Comparison of ENCODE assay signal across 9 mouse cellular contexts in genomic region chr8:122431694-122432442, GRCm38 (mm10). TPM values are rescaled to one million over a fixed set of nuclear protein-coding genes. Genes with fewer than 3 reads are reported as not detected.
DNase-seq lines count a peak whose midpoint lies in the region; ATAC-seq and TF ChIP-seq lines count a peak whose summit lies in the region.
"Had no signal": no experiment of that assay in that cellular context is flagged by ENCODE, and none has a peak within 500 bp of the region (broad histone marks: within the 10 kb centered on the region; RNA-seq: fewer than 3 reads in every experiment).

No protein-coding gene starts in this region.

- peak overlapping the region; percentile 35 for H3K4me3 ChIP-seq in limb, embryonic 11.5 days (ENCODE audit: low read depth, low read length)
- H3K4me3 ChIP-seq in neural tube, embryonic 14.5 days (ENCODE audit: low read depth, low read length) = peak overlapping the region; percentile 26

- no peaks in the 10 kb centered on the region for H3K9me3 ChIP-seq in limb, embryonic 11.5 days (ENCODE audit: control insufficient read depth, low read length)
- no peaks in the 10 kb centered on the region for H3K9me3 ChIP-seq in neural tube, embryonic 14.5 days (ENCODE audit: control insufficient read depth, low read length)

- H3K36me3 ChIP-seq in limb, embryonic 11.5 days (ENCODE audit: control insufficient read depth, insufficient read depth, low read length) = peaks cover 10% of the 10 kb centered on the region; the same call in 1 of the 2 replicates
- H3K36me3 ChIP-seq in neural tube, embryonic 14.5 days (ENCODE audit: control insufficient read depth, insufficient read depth, low read length) = peaks cover 21% of the 10 kb centered on the region

- intact Hi-C loops in heart, postnatal 36 days (cut with DNase I) = no loop called here
- intact Hi-C loops in left cerebral cortex, postnatal 10 days (cut with DNase I) = no loop called here

- peak; percentile 28 for ATAC-seq in Patski
- no peak for ATAC-seq in limb, embryonic 11.5 days (ENCODE audit: insufficient number of reproducible peaks, low FRiP score, low TSS enrichment, low read depth)
- ATAC-seq in neural tube, embryonic 14.5 days (ENCODE audit: low read depth) = no peak

- CTCF ChIA-PET in Patski (lab: Charles Lee) = interaction anchor here (1.8 kb wide), 1 partner anchor 11 kb away, joined by 4 read pairs; the partner anchor contains the start of gene Mvd

- no peaks in the 10 kb centered on the region for H3K27me3 ChIP-seq in Patski
- no peaks in the 10 kb centered on the region for H3K27me3 ChIP-seq in limb, embryonic 11.5 days (ENCODE audit: control insufficient read depth, insufficient read depth, low read length)
- H3K27me3 ChIP-seq in neural tube, embryonic 14.5 days (ENCODE audit: control insufficient read depth, insufficient read depth, low read length) = no peaks in the 10 kb centered on the region

- POLR2A ChIA-PET in Patski (lab: Charles Lee) = interaction anchor here (1.4 to 2.7 kb wide), 3 partner anchors 10 to 43 kb away, joined by 3 to 11 read pairs (median 7); partner anchors contain the start of genes Il17c and Mvd

- TF ChIP-seq CTCF in Patski (IDR thresholded peaks at IDR 0.05) = no peak

- H3K9ac ChIP-seq in limb, embryonic 11.5 days (ENCODE audit: low read length) = peak overlapping the region; percentile 63
- H3K9ac ChIP-seq in neural tube, embryonic 14.5 days (replicated peaks; ENCODE audit: low read depth, low read length) = peak overlapping the region; percentile 44

- no peak overlapping the region for H3K27ac ChIP-seq in limb, embryonic 11.5 days (replicated peaks; ENCODE audit: low read depth, low read length)
- H3K27ac ChIP-seq in neural tube, embryonic 14.5 days (ENCODE audit: low read depth, low read length) = no peak overlapping the region

- peak; percentile 41 to 51 for DNase-seq in cerebellum, postnatal 14 days
- DNase-seq in cerebellum, postnatal 36 days = no peak
- DNase-seq in Patski (ENCODE audit: low read depth, low spot score) = no peak
- peak; percentile 26 to 35 for DNase-seq in heart, postnatal 36 days
- DNase-seq in limb, embryonic 11.5 days (ENCODE audit: low spot score) = peak; percentile 55
- no peak for DNase-seq in layer of hippocampus, postnatal 10 days (ENCODE audit: low spot score in 2 of 2)
- no peak for DNase-seq in left cerebral cortex, postnatal 10 days (ENCODE audit: extremely low spot score in 1 of 2, low spot score in 2 of 2)

- H3K4me1 ChIP-seq in limb, embryonic 11.5 days (ENCODE audit: control insufficient read depth, insufficient read depth, low read length) = peaks cover 7% of the 10 kb centered on the region
- H3K4me1 ChIP-seq in neural tube, embryonic 14.5 days (ENCODE audit: control insufficient read depth, insufficient read depth, low read length) = no peaks in the 10 kb centered on the region

- H3K4me2 ChIP-seq in limb, embryonic 11.5 days (ENCODE audit: low read depth, severe bottlenecking) = peak overlapping the region; percentile 70
- H3K4me2 ChIP-seq in neural tube, embryonic 14.5 days (ENCODE audit: low read depth, low read length) = peak overlapping the region; percentile 50

- in situ Hi-C loops in Patski (cut with MboI; ENCODE audit: low pct_unique_long_range_greater_than_20kb) = no loop called here

- 35% methylated on average over 18 of the region's 18 CpGs for WGBS in limb, embryonic 11.5 days
- WGBS in neural tube, embryonic 14.5 days = 35% methylated on average over 18 of the region's 18 CpGs

RNA-seq across cellular contexts. Expression of gene Cyba, which starts 0.9 kb away (rescaled TPM):
- polyA plus RNA-seq in Patski (2021) = 288 TPM
- 10 to 100 TPM; 40.4 to 42.1 TPM for total RNA-seq in heart, postnatal 36 days (2021)
- polyA plus RNA-seq in limb, embryonic 11.5 days (2014; fragmentation: Nextera tagmentation; extraction: Ambion mirVana) = 80.2 and 82.4 TPM in 2 replicates
- polyA plus RNA-seq in neural tube, embryonic 14.5 days (2014; fragmentation: Nextera tagmentation; extraction: Ambion mirVana) = 23.9 and 38.9 TPM in 2 replicates
- total RNA-seq in layer of hippocampus, postnatal 10 days (2021) = 10 to 100 TPM; 11.6 to 12.8 TPM
- 1 to 10 TPM; 7.8 to 9.6 TPM for total RNA-seq in left cerebral cortex, postnatal 10 days (2021)

RNA-seq across cellular contexts. Expression of gene Il17c, which starts 10.0 kb away (rescaled TPM):
- 0.39 TPM for polyA plus RNA-seq in Patski (2021)
- not detected for total RNA-seq in heart, postnatal 36 days (2021)
- polyA plus RNA-seq in limb, embryonic 11.5 days (2014; fragmentation: Nextera tagmentation; extraction: Ambion mirVana) = not detected in 2 replicates
- not detected in 2 replicates for polyA plus RNA-seq in neural tube, embryonic 14.5 days (2014; fragmentation: Nextera tagmentation; extraction: Ambion mirVana)
- not detected for total RNA-seq in layer of hippocampus, postnatal 10 days (2021)
- not detected for total RNA-seq in left cerebral cortex, postnatal 10 days (2021)
- total RNA-seq: hematopoietic stem cell, adult 5-6 weeks had no signal

RNA-seq across cellular contexts. Expression of gene Mvd, which starts 11.4 kb away (rescaled TPM):
- 21.9 TPM for polyA plus RNA-seq in Patski (2021)
- total RNA-seq in heart, postnatal 36 days (2021) = 1 to 10 TPM; 4.5 to 5.5 TPM
- 51.3 and 51.9 TPM in 2 replicates for polyA plus RNA-seq in limb, embryonic 11.5 days (2014; fragmentation: Nextera tagmentation; extraction: Ambion mirVana)
- polyA plus RNA-seq in neural tube, embryonic 14.5 days (2014; fragmentation: Nextera tagmentation; extraction: Ambion mirVana) = 61.0 and 61.7 TPM in 2 replicates
- total RNA-seq in layer of hippocampus, postnatal 10 days (2021) = 10 to 100 TPM; 50.9 to 56.4 TPM
- 10 to 100 TPM; 44.8 to 50.1 TPM for total RNA-seq in left cerebral cortex, postnatal 10 days (2021)

RNA-seq across cellular contexts. Expression of gene Snai3, which starts 28.7 kb away (rescaled TPM):
- polyA plus RNA-seq in Patski (2021) = 0.17 TPM
- 1 to 10 TPM; 2.2 to 5.0 TPM for total RNA-seq in heart, postnatal 36 days (2021)
- not detected in 2 replicates for polyA plus RNA-seq in limb, embryonic 11.5 days (2014; fragmentation: Nextera tagmentation; extraction: Ambion mirVana)
- polyA plus RNA-seq in neural tube, embryonic 14.5 days (2014; fragmentation: Nextera tagmentation; extraction: Ambion mirVana) = not detected in 2 replicates
- total RNA-seq in layer of hippocampus, postnatal 10 days (2021) = not detected
- not detected for total RNA-seq in left cerebral cortex, postnatal 10 days (2021)
- total RNA-seq: hematopoietic stem cell, adult 5-6 weeks had no signal

RNA-seq across cellular contexts. Expression of gene Rnf166, which starts 44.0 kb away (rescaled TPM):
- polyA plus RNA-seq in Patski (2021) = 41.5 TPM
- total RNA-seq in heart, postnatal 36 days (2021) = 10 to 100 TPM; 37.3 to 40.0 TPM
- polyA plus RNA-seq in limb, embryonic 11.5 days (2014; fragmentation: Nextera tagmentation; extraction: Ambion mirVana) = 35.3 and 36.8 TPM in 2 replicates
- polyA plus RNA-seq in neural tube, embryonic 14.5 days (2014; fragmentation: Nextera tagmentation; extraction: Ambion mirVana) = 28.5 and 31.0 TPM in 2 replicates
- total RNA-seq in layer of hippocampus, postnatal 10 days (2021) = 10 to 100 TPM; 19.7 to 23.5 TPM
- total RNA-seq in left cerebral cortex, postnatal 10 days (2021) = 10 to 100 TPM; 14.2 to 16.3 TPM

Comparison
In these comparisons a context has a peak if more than half of its experiments do, and no peak if none do; other contexts are left out.
1. DNase-seq: peak in cerebellum, postnatal 14 days (2 of 2), heart, postnatal 36 days (2 of 2) and limb, embryonic 11.5 days (single experiment); none in cerebellum, postnatal 36 days (0 of 2), Patski (single experiment), layer of hippocampus, postnatal 10 days (0 of 2) and left cerebral cortex, postnatal 10 days (0 of 2).
2. RNA of gene Mvd, which starts 11.4 kb away (total RNA-seq): 50.9 to 56.4 TPM in layer of hippocampus, postnatal 10 days and 44.8 to 50.1 TPM in left cerebral cortex, postnatal 10 days; 4.5 to 5.5 TPM in heart, postnatal 36 days; every median in the first group is over 4 times any median in the second.